Mouse (Mus musculus) E14TG2a.4 (cell line): Measurements from ENCODE around the gene Ube2f.

ENCODE experiments used
- H3K27me3 ChIP-seq: 2 replicates; pipeline ENCODE4 v1.6.1; 2014; ENCODE audit warnings: low read length, control low read depth; ENCODE audit not compliant: insufficient read depth
- H3K36me3 ChIP-seq: 2 replicates; pipeline ENCODE4 v1.6.1; 2014; ENCODE audit warnings: low read length, control low read depth; ENCODE audit not compliant: insufficient read depth
- H3K4me1 ChIP-seq: replicated peaks from 2 replicates; pipeline ENCODE4 v1.6.1; 2014; ENCODE audit warnings: low read depth, low read length, control low read depth
- H3K4me3 ChIP-seq: replicated peaks from 2 replicates; pipeline ENCODE4 v1.5.1; 2014; ENCODE audit warnings: mild to moderate bottlenecking, low read length
- H3K9me3 ChIP-seq: 2 replicates; pipeline ENCODE4 v1.6.1; 2014; ENCODE audit warnings: low read length, control low read depth
- CTCF ChIP-seq: conservative IDR thresholded peaks from 2 replicates; pipeline ENCODE4 v1.5.1; 2014; ENCODE audit warnings: low read length
- NANOG ChIP-seq: IDR thresholded peaks from 2 replicates; pipeline ENCODE4 v1.6.1; 2014; ENCODE audit warnings: borderline replicate concordance, low read length, mixed read lengths
- POU5F1 ChIP-seq: IDR thresholded peaks from 2 replicates; pipeline ENCODE4 v1.6.1; 2014; ENCODE audit warnings: low read length, borderline replicate concordance

Gene Ube2f

DNA sequence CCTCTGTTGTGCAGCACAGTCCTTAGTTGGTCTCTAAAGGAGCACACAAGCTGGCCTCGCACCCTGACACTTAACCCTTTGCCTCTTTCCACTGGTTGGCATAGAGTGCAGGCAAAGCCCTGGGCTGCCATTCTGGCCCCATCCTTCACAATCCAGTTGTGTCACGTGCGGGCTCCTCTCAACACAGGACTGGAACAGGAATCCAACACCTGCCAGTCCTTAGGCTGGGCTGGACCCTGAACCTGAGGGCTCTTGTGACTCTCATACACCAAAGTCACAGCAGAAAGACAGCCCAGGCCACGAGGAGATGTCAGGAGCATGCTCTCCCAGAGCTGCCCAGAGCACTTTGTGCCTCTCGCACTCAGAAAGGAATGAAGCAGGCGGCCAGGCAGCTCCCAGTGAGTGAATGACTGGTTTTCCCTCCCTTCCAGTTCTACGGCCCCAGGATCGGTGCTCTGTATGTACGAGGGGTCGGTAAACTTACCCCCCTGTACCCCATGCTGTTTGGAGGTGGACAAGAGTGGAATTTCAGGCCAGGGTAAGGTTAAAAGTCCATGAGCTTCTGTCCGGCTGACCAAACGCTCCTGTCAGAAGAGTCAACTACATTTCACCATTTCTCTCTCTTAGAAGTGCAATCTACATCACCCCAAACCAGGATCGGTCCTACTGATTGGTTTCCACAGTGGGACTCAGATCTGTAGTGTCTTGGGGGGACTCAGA, 59.4 kb downstream of the Ube2f start:
- TF ChIP-seq POU5F1 (no peak), NANOG (no peak)
- Histone ChIP-seq H3K9me3 (no peaks in the 10 kb centered on the region), H3K4me3 (no peak overlapping the region), H3K27me3 (no peaks in the 10 kb centered on the region), H3K4me1 (peaks cover 16% of the 10 kb centered on the region), H3K36me3 (peaks cover 57% of the 10 kb centered on the region)

DNA sequence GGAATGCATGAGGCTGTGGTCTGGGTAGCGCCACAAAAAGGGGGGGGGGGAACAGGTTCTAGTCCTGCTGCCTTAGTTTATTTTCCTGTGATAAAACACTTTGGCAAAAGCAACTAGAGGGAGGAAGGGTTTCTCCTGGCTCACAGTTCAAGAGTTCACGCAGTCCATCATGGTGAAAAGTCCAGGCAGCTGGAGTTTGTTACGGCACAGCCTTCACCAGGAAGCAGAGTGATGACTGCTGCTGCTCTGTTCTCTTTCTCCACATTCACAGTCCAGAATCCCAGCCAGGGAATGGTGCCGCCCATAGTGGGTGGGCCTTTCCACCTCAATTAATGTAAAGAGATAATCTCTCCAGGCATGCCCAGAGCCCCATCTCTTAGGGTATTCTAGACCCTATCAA, 62.2 kb downstream of the Ube2f start:
- TF ChIP-seq NANOG (no peak), POU5F1 (no peak), CTCF (no peak)
- Histone ChIP-seq H3K36me3 (peaks cover 51% of the 10 kb centered on the region), H3K9me3 (no peaks in the 10 kb centered on the region), H3K4me1 (peaks cover 16% of the 10 kb centered on the region), H3K27me3 (no peaks in the 10 kb centered on the region), H3K4me3 (no peak overlapping the region)

DNA sequence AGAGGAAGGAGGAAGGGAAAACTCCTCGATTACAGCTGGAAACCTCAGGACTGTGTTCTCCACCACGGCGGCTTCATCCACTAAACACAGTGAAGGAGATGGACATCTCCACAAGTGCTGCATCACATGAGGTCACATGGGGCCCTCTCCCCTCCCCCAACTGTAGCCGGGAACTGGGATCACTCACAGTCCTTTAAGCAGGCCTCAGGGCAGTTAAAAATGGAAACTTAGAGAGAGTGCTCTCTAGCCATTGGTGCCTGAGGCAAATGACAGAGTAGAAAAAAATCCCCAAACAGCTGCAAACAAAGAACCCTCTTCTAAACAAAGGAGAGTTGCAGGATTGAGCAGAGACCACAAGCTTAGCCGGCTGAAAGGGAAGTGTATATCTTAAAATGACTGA, 63.1 kb downstream of the Ube2f start:
- no peak overlapping the region for H3K4me3 ChIP-seq
- peaks cover 16% of the 10 kb centered on the region for H3K4me1 ChIP-seq
- no peak for TF ChIP-seq POU5F1
- no peak for TF ChIP-seq CTCF
- TF ChIP-seq NANOG, result no peak
- H3K9me3 ChIP-seq, result no peaks in the 10 kb centered on the region
- no peaks in the 10 kb centered on the region for H3K27me3 ChIP-seq
- peaks cover 47% of the 10 kb centered on the region for H3K36me3 ChIP-seq

DNA sequence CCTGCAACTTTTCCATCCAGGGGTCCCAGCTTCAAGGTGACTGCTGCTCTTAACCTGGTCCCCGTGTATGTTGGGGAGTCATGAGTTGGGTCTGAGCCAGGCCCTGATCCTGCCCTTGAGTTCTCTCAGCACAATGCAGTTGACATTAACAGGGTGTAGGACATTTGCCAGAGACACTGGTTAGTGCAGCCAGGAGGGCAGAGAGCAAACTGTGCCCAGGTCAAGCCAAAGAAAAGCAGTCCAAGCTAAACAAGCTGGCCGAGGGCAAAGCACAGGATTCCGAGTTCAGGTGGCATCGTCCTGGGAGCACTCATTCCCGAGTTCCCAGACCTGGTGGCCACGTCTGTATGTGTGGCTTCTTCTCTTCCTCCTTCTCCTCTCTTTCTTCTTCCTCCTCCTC, 67.6 kb downstream of the Ube2f start:
- Histone ChIP-seq H3K4me1 (peaks cover 30% of the 10 kb centered on the region), H3K27me3 (no peaks in the 10 kb centered on the region), H3K4me3 (no peak overlapping the region), H3K9me3 (no peaks in the 10 kb centered on the region), H3K36me3 (peaks cover 11% of the 10 kb centered on the region)
- no peak for TF ChIP-seq CTCF
- TF ChIP-seq NANOG, result no peak
- no peak for TF ChIP-seq POU5F1

DNA sequence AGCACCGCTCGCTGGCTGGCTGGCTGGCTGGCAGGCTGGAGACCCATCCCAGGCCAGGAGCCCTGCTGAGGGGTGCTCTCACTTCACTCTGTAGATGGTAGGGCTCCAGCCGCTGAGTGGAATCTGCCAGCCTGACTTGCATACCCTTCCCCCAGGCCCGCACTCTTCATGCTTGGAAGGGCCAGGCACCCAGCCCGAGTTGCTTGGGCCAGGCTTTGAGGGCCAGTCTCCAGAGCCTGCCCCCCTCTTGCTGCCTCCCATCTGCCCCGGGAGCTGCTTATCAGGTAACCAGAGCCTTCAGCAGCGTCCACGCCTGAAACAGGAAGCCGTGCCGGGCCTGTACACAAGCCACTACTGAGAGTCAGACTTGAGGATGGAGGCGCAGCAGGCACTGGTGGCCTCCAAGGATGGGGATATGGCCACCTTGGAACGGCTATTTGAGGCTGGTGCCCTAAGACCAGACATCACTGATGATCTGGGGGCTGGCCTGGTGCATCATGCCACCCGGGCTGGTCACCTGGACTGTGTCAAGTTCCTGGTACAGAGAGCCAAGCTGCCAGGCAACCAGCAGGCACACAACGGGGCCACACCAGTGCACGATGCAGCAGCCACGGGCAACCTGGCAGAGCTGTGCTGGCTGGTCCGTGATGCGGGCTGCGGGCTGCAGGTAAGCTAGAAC, 71.8 kb downstream of the Ube2f start, which contains the start of gene Espnl:
TSS of gene Espnl (plus strand) at position 316 of the 679 bp plus-strand sequence.
- Histone ChIP-seq H3K4me1 (peaks cover 18% of the 10 kb centered on the region), H3K4me3 (no peak within 1 kb of the TSS), H3K36me3 (peaks cover 7% of the 10 kb centered on the region; the same call in 1 of the 2 replicates), H3K27me3 (0 out of 2 replicates have a peak, but pooled peaks cover 5% of the 10 kb centered on the region), H3K9me3 (no peaks in the 10 kb centered on the region)
- no peak for TF ChIP-seq POU5F1
- TF ChIP-seq NANOG, result no peak
- TF ChIP-seq CTCF, result no peak

DNA sequence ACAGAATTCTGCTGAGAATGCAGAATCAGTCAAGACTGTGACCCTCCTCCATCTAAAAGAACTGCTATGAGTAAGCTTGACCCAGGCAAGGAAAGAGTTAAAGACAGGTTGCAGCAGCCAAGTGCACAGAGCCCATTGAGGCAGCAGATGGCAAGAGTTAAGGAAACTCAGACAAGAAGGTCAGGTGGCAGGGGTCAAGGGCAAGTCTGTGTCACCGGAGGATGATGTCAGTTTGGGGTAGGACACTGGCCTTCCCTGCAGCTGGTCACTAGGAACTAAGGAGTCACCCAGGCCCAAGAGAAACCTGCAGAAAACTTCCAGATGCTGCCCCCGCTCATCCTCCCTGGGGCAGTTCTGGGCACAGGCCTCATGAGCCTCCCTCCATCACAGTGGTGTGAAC, 74.5 kb downstream of the Ube2f start:
- no peaks in the 10 kb centered on the region for H3K9me3 ChIP-seq
- no peaks in the 10 kb centered on the region for H3K36me3 ChIP-seq

DNA sequence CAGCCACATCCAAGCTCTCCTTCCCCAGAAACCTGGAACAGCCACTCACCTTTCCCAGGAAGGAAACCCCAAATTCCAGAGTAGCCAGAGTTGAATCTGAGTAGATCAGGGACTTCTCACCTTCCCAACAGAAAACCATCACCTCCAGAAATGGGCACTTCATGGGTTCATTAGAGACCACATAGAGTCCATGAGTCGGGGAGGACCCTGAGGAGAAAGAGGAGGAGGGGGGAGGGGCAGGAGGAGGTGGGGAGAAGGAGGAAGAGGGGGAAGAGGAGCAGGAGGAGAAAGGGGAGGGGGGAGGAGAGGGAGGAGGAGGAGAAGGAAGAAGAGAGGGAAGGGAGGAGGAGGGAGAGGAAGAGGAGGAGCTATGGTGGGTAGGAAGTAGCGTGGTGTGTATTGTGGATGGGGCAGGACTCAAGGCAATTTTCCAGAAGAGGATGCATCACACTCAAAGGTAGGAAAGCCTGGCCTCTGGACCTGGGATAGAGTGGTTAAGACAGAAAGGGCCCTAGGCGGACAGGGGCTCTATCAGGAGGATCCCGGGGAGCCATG, 75.5 kb downstream of the Ube2f start:
- TF ChIP-seq POU5F1, result no peak
- TF ChIP-seq NANOG, result no peak
- no peak for TF ChIP-seq CTCF
- no peak overlapping the region for H3K4me3 ChIP-seq
- no peaks in the 10 kb centered on the region for H3K36me3 ChIP-seq
- H3K27me3 ChIP-seq, result peaks cover 12% of the 10 kb centered on the region; the same call in 1 of the 2 replicates
- 0 out of 2 replicates have a peak, but pooled peaks cover 5% of the 10 kb centered on the region for H3K4me1 ChIP-seq
- no peaks in the 10 kb centered on the region for H3K9me3 ChIP-seq

More for the DNA sequence above, 74.5 kb downstream of the Ube2f start:
- Histone ChIP-seq H3K4me3 (no peak overlapping the region), H3K4me1 (peaks cover 12% of the 10 kb centered on the region), H3K27me3 (peaks cover 9% of the 10 kb centered on the region; the same call in 1 of the 2 replicates)
- TF ChIP-seq NANOG (no peak), POU5F1 (no peak), CTCF (no peak)

DNA sequence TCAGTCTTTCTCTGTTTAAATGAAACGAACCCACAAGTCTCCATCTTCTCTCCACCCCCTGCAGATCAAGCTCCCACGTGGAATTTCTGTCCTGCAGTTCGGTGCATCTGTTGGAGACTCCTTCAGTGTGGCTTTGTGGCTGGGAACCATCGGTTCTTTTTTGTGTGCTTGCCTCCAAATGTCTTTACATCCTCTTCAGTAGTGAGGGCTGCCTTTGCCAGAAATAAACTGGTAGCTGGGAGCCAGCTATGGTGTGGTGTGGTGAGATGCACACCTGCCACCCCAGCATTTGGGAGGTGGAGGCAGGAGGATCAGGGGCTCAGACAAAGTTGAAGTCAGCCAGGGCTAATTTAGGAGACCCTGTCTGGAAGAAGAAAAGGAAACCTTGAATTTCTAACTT, 82.0 kb downstream of the Ube2f start:
- Histone ChIP-seq H3K4me1 (0 out of 2 replicates have a peak, but pooled peaks cover 2% of the 10 kb centered on the region), H3K36me3 (no peaks in the 10 kb centered on the region), H3K4me3 (no peak overlapping the region), H3K27me3 (peaks cover 47% of the 10 kb centered on the region), H3K9me3 (no peaks in the 10 kb centered on the region)
- TF ChIP-seq NANOG (no peak), POU5F1 (no peak)
